Mouse (Mus musculus): ENCODE data around the gene Cdc20. TPM values are rescaled to one million over a fixed set of nuclear protein-coding genes. Genes with fewer than 3 reads are reported as not detected.

Gene Cdc20
- total RNA-seq (2021) = under 1 TPM; 0.69 to 0.97 TPM
- long read RNA-seq, experiment 1, partial matches to known transcripts = 0 of 1 reads
- long read RNA-seq, experiment 1, other reads (novel, unspliced or antisense) = 0 of 1 reads
- long read RNA-seq, experiment 2, partial matches to known transcripts = 0 of 2 reads
- long read RNA-seq, experiment 2, other reads (novel, unspliced or antisense) = 0 of 2 reads

DNA sequence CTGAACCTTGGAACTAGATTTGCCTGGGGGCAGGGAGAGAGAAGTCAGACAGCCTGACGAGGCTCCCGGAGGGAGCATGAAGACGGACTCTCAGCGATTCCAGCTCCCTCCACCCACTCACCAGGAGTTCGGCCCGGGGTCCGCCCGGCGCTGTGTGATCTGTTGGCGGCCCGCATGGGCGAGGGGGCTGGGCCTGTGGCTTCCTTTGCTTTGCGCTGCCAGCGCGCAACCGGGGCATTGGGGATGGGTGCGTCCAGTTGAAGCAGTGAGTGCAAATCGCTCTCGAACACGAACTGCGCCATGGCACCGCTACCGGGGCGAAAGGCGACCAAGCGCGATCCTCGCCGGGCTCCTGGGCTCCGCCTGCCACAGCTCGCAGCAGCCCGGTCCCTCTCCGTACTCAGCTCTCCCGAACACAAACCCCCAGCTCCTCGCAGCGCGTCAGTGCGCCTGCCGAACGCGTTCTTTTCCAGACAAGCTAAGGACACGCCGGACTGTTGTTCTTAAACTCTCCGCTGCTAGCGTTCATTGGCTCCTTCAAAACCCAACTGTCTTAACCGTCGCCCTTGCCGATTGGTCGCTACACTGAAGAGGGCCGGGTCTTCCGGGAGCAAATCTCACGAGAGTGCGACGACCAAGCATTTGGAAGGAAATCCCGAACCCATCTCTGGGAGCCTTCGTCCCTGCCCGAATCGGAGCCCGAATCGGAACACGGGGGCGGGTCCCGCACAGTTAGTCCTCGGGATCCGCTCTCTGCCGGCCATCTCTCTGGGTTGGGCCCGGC is at the start of gene Cdc20:
TSS of gene Cdc20 (minus strand) at position 533 of the 784 bp plus-strand sequence.
- intact Hi-C loops (cut with DNase I) = no loop called here
- peak; percentile 77 to 81 for DNase-seq

DNA sequence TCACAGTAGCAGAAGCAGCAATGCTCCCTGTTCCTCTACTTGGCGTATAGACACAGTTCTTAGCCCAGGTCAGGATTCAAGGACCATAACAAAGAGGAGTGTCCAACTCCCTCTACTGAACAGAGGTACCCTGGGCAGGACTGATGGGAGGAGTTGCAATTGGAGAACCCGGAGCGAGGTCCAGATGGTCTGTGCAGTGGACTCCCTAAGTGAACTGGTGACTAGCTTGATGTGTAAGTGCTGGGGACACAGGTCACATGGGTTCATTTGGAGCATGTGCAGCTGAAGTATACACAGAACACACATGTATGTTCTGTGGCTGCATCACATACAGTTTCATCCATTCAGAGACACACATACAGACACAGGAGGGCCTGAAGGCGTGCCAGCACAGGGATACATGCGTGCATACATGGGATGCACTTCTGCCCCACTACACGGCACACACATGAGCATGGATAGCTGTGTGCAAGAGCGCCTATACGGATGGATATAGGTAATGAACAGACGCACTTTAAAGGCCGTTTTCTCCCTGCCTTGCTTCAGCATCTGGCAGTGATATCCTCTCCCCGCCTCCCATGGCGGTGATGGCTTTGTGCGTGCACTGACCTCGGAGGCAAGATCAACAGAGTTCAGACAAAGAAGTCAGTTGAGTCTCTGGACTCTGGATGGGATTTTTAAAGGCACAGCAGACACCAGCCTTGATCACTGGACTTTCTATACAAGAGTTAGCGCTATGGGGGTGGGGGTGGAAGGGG is 39.8 kb upstream of the Cdc20 start:
- intact Hi-C loops (cut with DNase I) = no loop called here

DNA sequence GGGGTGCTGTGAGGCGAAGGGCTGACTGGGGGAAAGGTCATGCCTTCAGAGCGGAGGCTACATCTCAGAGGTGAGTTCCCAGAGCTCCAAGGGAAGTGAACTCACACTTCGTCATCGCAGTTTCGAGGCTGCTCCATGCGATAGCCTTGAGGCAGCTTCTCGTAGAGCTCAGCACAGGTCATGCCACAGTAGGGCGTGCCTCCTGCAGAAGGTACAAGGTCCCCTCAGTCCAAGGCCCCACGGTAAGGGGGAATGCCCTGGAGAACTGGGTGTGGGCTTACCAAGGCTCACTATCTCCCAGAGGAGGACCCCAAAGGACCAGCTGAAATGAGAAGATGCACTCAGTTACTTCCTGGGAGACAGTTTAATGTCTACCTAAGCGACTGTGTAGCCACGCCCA is 35.5 kb upstream of the Cdc20 start:
- intact Hi-C loops (cut with DNase I) = no loop called here
- no peak for DNase-seq

More for the DNA sequence above, 39.8 kb upstream of the Cdc20 start:
- DNase-seq = no peak

DNA sequence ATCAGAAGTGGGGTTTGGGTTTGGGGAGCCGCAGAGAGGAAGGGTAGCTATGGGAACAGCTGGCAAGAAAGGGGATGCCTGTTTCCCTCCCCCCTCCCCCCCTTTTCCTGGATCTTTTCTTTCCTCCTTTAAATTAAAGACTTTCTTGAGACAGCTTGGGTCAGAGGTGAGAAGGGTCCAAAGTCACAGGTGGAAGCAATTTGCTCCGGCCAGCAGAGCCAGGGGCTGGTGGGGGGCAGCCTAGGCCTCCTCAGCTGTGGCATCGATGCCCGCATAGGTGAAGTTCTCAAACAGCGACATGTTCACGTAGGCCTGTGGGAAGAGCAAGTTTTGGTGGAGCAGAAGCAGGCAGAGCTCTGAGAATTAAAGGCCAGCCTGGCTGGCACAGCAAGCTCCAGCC is 34.1 kb upstream of the Cdc20 start:
- intact Hi-C loops (cut with DNase I) = no loop called here
- no peak for DNase-seq

DNA sequence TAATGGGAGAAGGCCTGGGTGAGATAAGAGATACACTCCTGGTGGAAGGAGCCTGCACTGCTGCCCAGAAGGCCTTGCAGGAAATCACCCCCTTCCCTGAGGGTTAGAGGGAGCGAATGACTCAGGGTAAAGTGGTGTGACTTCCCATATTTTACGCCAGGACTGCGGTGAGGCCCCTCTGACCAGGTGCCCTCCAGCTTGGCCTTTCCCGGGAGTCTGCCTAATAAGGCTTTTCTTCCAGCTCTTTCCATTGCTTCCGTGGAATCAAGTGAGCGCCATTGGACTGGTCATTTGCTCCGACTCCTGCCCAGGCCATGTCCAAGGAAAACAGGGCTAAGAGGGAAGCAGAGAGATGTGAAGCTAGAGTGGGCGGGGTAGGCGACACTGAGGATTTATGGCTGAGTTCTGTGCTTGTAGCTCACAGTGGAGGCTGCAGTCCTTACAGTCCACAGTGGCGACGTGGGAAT is 28.6 kb upstream of the Cdc20 start:
- intact Hi-C loops (cut with DNase I) = no loop called here
- no peak for DNase-seq

DNA sequence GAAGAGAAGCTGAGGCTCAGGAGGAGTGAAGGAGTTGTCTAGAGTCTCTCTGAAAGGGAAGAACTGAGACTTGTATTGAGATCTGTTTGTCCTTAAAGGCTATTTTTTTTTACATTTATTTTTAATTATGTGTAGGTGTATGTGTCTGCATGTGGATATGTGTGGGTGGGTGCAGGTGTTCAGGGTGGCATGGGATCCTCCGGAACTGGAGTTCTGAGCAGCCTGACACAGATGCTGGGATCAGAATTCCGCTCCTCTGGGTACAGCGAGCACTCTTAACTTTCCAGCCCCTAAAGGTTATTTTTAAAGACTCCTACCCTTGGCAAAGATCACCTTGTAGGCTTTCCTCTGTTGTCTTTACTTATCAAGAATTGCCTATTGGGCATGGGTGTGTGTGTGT is 27.8 kb upstream of the Cdc20 start:
- no peak for DNase-seq
- intact Hi-C loops (cut with DNase I) = no loop called here

DNA sequence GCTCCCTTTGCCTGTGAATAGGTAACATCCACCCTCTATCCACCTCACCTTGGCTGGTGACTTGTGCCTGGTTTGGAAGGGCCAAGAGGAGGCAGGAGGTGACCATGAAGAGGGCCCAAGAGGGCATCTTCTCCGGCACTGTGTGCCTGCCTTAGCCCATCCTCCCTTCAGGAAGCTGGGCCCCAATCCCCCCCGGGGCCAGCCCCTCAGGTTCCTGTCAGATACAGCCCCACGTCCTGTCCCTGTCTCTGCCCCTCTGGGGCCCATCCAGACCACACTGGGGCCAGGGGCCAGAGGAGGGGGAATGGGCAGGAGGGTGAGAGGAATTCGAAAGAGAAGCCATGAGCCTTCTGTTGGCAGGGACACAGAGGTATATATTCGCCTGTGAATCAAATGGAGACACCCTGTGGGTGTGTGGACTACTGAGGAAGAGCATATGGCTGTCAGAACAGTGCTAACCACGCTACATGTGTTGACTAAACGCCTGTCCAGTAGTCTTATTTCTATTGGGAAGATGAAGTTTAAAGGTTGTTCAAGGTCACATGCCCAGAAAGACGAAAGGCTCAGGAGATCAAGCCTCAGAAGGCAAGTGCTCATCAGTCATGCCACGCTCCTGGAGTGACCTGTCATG is 20.3 kb upstream of the Cdc20 start, which contains the start of gene Mpl:
TSS of gene Mpl (minus strand) at position 169 of the 631 bp plus-strand sequence.
- DNase-seq = no peak
- intact Hi-C loops (cut with DNase I) = no loop called here

DNA sequence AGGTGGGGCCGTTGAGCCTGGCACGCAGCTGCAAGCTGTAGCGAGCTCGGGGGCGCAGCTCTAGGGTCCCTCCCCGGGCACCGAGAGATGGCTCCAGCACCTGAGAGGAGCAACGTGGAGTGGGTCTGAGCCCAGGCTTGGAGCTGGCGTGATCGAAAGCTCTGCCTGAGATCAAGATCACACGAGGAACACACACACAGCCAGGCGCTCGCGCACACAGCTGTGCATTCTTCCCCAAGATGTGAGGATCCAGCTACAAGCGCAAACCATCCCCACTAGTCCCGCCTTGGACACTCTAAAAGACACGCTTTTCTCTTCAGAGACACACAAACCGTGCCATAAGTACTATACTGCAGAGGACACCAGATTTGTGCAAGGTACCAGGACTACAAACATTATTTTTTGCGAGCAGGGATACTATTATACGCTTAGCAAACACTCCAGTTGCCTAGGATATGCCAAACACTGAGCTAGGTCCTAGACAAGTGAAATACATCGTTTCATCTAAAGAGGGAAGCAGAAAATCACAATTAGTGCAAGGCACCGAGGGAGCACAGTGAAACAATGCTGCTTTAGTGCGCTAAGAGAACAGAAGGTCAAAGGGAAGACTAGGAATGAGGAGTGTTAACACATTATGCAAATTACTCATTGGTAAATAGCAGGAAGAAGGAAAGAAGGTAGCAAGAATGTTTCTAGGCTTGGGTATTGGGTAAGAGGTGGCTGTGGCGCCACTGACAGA is 9.4 kb upstream of the Cdc20 start:
- DNase-seq = no peak
- intact Hi-C loops (cut with DNase I) = no loop called here

DNA sequence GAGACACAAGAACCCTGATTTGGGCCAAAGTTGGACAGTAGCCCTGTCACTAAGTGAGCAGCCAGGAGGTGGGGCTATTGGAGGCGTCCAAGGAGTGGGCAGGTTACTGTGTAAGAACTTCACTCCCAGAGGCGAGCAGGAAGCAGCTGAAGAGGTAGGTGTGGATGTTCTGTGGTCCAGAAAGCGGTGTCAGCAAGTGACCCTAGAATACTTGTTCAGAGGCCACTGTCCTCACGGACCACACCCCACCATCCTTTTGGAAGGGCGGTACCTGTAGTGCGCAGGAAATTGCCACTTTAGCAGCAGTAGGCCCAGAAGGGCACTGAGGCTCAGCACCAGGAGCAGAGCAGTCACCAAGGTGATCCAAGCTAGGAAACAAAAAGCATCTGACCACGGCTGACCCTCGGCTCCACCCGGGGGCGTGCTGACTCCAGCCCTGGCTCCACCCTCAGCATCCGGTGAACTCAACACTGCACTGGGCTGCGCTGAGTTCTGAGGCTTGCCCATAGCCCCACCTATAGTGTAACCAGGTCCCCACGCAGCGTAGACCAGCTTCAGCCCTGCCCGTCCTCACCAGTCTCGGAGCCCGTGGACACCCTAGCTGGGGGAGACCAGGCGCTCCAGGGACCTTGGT is 8.7 kb upstream of the Cdc20 start:
- intact Hi-C loops (cut with DNase I) = no loop called here
- DNase-seq = peak in 1 of 2 experiments; percentile 25

DNA sequence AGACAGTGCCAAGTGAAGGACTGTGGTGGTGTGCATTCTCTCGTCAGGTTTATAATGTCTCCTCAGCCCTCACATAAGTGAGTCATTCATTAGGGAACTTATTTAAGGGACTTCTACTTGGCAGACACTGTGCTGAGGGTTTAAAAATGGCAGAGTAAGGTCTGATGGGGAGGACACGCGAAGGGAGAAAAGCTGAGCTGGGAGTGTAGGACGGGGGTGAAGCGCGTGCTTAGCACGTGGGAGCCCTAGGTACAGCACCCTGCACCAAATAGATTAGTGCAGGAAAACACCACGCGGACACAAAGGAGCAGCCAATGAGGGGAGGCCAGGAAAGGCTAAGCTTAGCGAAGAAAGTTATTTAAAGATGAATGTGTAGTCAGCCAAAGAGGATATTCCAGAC is 7.9 kb upstream of the Cdc20 start:
- DNase-seq = no peak
- intact Hi-C loops (cut with DNase I) = no loop called here

DNA sequence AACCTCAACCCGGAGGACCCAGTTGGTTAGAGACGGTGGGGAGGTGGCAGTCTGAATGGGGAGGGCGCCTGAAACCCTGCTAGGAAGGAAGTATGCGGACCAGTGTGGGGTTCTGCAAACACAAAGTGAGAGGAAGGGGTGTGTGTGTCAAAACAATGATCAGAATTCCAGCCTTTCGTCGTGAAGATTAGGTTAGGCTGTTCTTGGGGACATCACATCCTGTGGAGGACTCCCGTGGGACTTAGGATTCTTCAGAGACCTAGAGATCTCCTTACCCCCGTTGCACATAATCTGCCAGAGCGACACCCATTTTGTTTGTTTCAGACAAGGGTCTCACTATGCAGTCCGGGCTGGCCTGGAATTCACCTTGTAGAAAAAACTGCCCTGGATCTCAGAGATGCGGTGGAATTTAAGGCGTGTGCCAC is 689 bp upstream of the Cdc20 start:
- intact Hi-C loops (cut with DNase I) = no loop called here
- no peak for DNase-seq

DNA sequence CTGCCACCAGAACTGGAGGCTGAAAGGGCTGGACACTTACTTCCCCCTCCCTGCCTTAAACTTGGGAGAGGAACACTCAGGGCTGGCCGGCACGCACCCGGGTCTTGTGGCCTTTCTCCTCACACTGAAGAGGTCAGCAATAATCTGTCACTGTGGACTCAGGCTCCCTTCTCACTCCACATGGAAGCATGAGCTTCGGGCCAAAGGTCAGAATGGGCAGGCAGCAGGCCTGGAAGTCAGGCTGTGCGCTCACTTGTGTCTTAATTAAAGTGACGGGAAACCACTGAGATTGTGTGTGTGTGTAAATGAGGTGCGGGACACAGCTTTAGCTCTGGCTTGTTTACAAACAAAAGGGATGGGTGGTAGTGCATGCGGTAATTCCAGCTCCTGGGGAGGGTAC is 4.8 kb downstream of the Cdc20 start:
- DNase-seq = no peak
- intact Hi-C loops (cut with DNase I) = no loop called here

DNA sequence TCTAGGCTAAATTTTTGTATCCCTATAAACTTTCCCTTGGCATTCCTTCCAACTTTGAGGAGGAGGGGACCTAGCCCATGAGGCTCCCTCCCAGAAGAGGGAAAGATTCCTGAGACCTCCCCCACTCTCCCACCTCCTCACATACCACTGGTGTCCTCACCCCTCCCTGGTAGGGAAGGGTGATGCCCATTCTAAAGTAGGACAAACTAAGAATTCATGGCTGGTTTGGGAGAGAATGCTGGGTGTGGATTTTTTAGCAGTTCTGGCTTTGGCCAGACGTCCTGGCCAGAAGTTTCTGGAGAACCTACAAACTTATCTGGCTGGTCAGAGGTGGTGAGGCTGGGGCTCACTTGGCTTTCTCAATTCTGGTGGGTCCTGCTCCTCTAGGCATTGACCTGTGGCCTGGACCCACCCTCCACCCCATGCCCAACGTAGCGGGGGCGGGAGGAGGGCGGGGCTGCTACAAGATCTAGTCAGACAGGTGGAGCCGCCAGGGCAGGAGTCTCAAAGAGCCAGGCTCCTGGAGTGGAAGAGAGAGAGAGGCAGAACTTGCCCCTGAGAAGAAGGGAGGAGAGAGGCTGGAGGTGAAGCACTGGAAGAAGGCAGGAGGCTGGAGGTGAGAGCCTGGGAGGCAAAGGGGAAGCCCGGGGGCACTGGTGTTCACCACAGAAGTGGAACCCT is 7.8 kb downstream of the Cdc20 start:
- intact Hi-C loops (cut with DNase I) = no loop called here
- no peak for DNase-seq

DNA sequence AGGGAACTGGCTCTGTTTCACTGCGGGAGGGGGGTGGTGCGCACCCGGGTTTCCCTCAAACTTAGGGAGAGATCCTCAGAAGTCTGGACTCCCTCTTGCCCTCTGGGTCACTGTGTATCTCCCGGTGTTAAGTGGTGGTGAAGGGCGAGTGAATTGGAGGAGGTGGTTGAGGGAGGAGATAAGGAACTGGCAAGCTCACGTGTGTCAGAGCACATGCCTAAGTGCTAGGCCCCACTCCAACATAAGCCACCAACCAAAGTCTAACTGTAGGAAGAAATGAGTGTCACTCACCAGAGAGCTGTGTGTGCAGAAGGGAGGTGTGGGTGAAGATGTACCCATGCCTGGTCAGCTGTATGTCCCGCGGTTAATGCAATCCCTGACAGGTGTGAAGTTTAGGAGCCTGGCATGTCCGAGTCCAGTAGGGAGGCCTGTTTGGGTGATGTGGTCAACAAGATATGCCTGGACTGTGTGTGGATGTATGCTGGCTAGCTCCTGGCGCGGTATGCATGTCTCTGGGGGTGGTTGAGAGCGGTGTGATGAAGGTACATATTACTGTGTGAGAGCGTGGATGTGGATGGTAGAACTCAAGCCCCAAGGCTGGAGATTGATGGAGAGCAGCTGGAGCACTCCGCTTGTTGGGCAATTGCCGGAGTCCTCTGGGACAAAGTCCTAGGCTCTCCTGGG is 8.5 kb downstream of the Cdc20 start:
- no peak for DNase-seq
- intact Hi-C loops (cut with DNase I) = no loop called here

DNA sequence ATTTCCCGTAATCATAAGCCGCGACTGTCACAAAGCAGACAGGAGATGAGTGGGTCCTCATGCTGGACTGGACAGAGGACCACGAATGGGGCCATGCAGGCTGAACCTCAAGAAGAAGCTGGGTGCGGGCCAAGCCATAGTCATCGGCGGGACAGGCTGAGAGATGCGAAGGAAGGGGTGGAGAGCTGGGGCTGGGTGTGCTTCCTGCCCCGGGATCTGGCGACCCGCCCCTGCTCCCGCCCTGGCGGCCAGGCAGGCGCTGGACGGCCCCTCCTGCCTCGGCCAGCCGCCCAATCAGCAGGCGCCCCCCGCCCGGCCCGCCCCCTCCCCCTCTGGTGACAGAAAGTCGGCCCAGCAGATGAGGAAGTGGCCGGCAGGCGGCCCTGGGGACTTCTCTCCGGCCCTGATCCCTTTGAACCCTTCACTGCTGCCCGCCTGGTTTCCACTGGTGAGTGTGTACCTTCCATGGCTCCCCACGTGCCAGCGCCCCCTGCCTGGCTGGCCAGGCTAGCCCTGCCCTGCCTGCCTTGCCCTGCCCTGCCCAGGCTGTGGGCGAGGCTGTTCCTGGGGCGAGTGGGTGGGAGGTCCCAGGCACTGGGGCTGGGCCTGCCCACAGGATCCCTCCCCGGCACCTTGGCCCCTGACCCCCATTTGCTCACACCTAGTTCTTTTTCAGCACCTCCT is 9.2 kb downstream of the Cdc20 start, which contains the start of gene Elovl1:
TSS of gene Elovl1 (plus strand) at position 326 of the 684 bp plus-strand sequence.
- intact Hi-C loops (cut with DNase I) = no loop called here
- DNase-seq = peak; percentile 83 to 88

DNA sequence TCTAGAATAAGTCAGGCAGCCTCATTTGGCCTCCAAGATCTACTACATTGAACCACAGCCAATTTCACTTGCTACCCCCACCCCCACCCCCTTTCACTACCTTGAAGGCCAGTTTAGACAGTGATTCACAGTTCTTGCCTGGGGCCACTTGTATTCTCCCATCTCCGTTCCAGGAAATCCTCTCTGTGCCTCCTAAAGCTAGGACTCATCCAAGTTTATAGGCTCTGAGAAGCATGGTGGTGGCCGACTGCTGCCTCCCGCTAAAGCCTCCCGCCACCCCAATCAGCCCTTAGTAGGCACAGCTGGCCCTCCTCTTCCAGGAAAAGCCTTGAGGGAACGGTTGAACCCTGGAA is 9.8 kb downstream of the Cdc20 start:
- intact Hi-C loops (cut with DNase I) = no loop called here
- DNase-seq = no peak

DNA sequence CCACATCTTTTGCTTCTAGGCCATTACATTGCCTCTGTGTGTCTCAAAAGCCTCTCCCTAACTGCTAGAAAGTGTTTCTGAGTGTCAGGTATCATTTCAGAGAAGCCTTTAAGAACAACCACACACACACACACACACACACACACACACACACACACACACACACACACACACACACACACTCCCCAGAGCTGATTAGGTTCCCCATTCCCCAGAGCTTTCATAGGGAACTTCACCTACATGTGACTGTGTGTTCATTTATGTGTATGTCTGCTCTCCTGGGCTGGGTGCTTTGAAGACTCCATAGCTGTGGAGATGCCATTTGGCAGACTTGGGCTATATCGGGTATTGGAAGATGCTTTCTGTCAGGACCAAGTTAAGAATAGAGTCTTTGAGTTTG is 11.8 kb downstream of the Cdc20 start:
- intact Hi-C loops (cut with DNase I) = no loop called here
- no peak for DNase-seq

DNA sequence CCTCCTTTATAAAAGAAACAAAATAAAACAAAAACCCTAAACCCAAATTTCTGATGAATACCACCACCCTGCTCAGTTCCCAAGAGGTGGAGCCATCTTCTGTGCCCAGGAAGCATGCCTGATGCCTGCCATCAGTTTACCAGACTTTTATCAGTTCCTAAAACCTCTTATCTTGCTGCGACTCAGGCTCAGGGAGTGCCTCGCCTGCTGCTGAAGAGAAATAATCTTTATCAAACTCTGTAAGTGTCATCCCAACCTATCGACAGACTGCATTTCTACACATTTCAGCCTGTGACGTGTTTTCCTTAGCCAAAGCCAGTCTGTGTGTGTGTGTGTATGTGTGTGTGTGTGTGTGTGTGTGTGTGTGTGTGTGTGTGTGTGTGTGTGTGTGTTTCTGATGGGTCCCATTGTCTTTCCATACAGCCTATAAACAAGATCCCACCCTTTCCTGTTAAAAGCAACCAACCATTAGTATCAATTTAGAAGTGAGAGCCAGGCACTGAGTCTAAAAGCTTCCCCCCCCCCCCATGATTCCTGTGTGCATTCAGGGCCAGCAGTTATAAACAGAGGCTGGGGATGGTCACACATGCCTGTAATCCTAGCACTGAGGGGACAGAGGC is 12.5 kb downstream of the Cdc20 start:
- intact Hi-C loops (cut with DNase I) = no loop called here
- DNase-seq = no peak
